Mouse (Mus musculus) testis, adult 2 months (tissue): ENCODE results near the gene Cog6. TPM values are rescaled to one million over a fixed set of nuclear protein-coding genes. Genes with fewer than 3 reads are reported as not detected.

ENCODE experiments used
- H3K27ac ChIP-seq: fragments of 200-500 bp; 2 replicates; pipeline ENCODE4 v1.5.1; 2012; ENCODE audit warnings: low read depth, low read length; ENCODE audit not compliant: control insufficient read depth, insufficient read depth
- H3K27me3 ChIP-seq: fragments of 200-500 bp; 2 replicates; pipeline ENCODE4 v1.6.1; 2012; ENCODE audit warnings: mild to moderate bottlenecking, low read length, moderate library complexity; ENCODE audit not compliant: control insufficient read depth, insufficient read depth
- H3K36me3 ChIP-seq: fragments of 200-500 bp; 2 replicates; pipeline ENCODE4 v1.6.1; 2012; ENCODE audit warnings: mild to moderate bottlenecking, low read length; ENCODE audit not compliant: control insufficient read depth, insufficient read depth
- H3K4me1 ChIP-seq: fragments of 200-500 bp; 2 replicates; pipeline ENCODE4 v1.6.1; 2012; ENCODE audit warnings: low read length; ENCODE audit not compliant: control insufficient read depth, insufficient read depth
- H3K4me3 ChIP-seq: fragments of 200-500 bp; 2 replicates; pipeline ENCODE4 v1.5.1; 2012; ENCODE audit warnings: low read depth, mild to moderate bottlenecking, low read length, moderate library complexity, mixed read lengths; ENCODE audit not compliant: control insufficient read depth
- CTCF ChIP-seq: fragments of 200-500 bp; IDR thresholded peaks from 2 replicates; pipeline ENCODE4 v1.5.1; 2012; ENCODE audit warnings: low read depth, mild to moderate bottlenecking, inconsistent platforms, low read length, moderate library complexity; ENCODE audit not compliant: control insufficient read depth, insufficient read depth, insufficient replicate concordance
- POLR2A ChIP-seq: fragments of 200-500 bp; IDR thresholded peaks from 2 replicates; pipeline ENCODE4 v1.6.1; 2012; ENCODE audit warnings: low read depth, mild to moderate bottlenecking, inconsistent platforms, low read length, moderate library complexity; ENCODE audit not compliant: control insufficient read depth
- polyA plus RNA-seq: library from polyadenylated mRNA; depleted of rRNA; stranded (reverse); fragments of >200 nt; gene quantifications from 2 replicates; pipeline ENCODE4 v1.2.3, GENCODE M21; 2012

Cog6 gene
- polyA plus RNA-seq, 1 experiment, result 88.7 TPM

DNA sequence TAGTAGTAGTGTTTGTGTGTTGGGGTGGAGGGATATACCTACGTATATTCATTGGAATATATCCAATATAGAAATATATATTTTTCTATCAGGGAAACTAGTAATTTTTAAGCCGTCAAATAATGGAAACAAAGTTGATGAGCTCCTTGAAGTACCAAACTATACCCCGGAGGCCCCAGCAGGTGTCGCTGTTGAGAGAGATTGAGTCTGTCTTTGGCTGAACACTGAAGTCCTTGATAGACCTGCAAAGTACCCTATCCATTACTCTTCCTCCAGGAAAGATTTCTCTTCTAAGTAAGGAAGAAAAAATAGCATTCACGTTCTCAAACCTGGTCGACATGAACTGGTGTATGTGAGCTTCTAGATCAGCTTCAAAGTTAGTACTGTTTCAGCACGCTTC lies 12.0 kb upstream of the Cog6 start:
- Histone ChIP-seq H3K36me3 (no peaks in the 10 kb centered on the region), H3K4me3 (no peak overlapping the region), H3K4me1 (no peaks in the 10 kb centered on the region), H3K27me3 (no peaks in the 10 kb centered on the region), H3K27ac (no peak overlapping the region)
- TF ChIP-seq CTCF, result no peak
- TF ChIP-seq POLR2A, result no peak

DNA sequence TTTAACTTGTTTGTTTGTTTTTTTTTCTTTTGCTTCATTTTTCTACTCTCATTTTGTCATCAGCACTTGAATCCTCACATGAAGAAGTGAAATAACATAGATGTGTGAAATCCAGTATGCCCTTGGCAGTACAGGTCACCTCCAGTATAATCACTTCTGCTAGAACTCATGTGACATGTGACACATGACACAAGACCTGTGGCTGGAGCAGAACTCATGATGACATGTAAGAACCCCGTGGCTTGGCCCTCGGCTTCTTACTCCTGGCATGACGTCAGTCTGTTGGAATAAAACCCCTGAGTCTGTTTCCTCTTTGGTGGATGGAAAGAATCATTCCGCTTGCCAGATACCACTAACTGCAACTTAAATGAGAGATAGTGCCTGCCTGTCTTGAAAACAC lies 10.3 kb upstream of the Cog6 start:
- no peak for TF ChIP-seq POLR2A
- TF ChIP-seq CTCF, result no peak
- H3K4me1 ChIP-seq, result peaks cover 5% of the 10 kb centered on the region; the same call in 1 of the 2 replicates
- H3K36me3 ChIP-seq, result no peaks in the 10 kb centered on the region

DNA sequence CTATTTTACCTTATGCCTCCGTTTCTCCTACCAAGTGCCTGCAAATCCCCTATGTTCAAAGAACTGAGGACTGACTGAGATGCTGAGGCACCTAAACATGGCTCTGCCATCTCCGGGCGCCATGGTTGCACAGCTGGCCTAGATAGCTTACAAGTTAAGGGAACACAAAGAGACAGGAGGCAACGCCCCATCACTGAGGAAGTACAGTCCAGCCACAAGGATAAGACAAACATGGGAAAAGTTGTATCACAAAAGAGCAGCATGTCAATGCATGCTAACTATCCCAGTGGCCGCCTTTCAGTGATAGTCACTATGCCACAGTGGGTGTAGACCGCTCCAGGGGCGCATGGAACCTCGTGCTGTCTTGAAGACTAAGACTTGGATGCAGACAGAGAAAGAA lies 9.6 kb downstream of the Cog6 start:
- Histone ChIP-seq H3K27ac (no peak overlapping the region), H3K4me1 (no peaks in the 10 kb centered on the region), H3K36me3 (peaks cover 4% of the 10 kb centered on the region), H3K27me3 (no peaks in the 10 kb centered on the region), H3K4me3 (no peak overlapping the region)
- TF ChIP-seq CTCF, result no peak
- no peak for TF ChIP-seq POLR2A

More for the DNA sequence above, 10.3 kb upstream of the Cog6 start:
- Histone ChIP-seq H3K27ac (no peak overlapping the region), H3K27me3 (no peaks in the 10 kb centered on the region), H3K4me3 (no peak overlapping the region)

DNA sequence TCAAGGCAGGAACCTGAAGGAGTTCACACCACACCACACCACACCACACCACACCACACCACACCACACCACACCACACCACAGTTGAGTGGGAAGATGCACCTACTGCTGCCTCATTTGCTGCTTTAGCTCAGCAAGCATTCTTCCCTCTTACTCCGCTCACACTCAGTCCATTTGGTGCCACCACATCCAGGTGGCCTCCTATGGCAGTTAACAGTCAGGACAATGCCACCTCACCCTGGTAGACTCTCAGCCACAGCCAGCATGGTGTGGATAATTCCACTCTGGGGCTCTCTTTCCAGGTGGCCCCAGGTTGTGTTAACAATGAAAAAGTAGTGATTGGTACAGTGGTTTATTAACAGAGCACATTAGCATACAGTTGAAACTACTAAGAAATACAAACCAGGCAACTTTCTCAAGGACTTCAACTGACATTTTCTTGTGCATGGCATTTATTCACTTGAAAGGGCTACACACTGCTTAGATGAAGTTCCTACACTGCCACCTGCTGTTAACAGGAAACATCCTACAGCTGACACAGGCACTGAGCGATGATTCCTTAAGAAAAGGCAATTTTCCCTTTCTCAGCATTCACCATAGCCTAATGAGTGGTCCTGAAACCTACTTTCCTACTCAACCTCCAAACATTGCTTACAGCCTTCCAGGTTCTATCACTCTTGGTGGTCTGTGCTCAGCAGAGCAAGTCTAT lies 12.5 kb downstream of the Cog6 start:
- Histone ChIP-seq H3K4me1 (no peaks in the 10 kb centered on the region), H3K36me3 (peaks cover 6% of the 10 kb centered on the region), H3K27me3 (no peaks in the 10 kb centered on the region), H3K27ac (no peak overlapping the region), H3K4me3 (no peak overlapping the region)
- TF ChIP-seq POLR2A (no peak), CTCF (no peak)

DNA sequence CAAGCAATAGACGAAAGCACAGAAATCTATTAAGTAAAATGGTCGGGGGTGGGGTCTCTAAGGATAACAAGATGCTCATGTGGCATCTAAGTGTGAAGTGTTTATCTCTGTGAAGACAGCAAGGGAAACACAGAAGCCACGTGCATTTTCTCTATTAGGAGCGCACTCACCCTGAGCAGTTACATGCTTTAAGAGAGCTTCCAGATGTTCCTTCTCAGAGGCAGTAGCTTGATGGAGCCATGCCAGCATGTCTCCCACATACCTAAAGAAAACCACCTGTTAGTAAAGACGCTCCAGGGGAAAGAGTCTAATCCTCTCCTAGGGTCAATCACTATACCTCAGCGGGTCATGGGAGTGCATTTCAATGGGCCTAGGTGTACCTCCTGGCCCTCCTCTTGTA lies 15.0 kb downstream of the Cog6 start:
- Histone ChIP-seq H3K4me1 (no peaks in the 10 kb centered on the region), H3K27ac (no peak overlapping the region), H3K27me3 (no peaks in the 10 kb centered on the region), H3K36me3 (peaks cover 5% of the 10 kb centered on the region), H3K4me3 (no peak overlapping the region)
- TF ChIP-seq POLR2A, result no peak
- no peak for TF ChIP-seq CTCF

DNA sequence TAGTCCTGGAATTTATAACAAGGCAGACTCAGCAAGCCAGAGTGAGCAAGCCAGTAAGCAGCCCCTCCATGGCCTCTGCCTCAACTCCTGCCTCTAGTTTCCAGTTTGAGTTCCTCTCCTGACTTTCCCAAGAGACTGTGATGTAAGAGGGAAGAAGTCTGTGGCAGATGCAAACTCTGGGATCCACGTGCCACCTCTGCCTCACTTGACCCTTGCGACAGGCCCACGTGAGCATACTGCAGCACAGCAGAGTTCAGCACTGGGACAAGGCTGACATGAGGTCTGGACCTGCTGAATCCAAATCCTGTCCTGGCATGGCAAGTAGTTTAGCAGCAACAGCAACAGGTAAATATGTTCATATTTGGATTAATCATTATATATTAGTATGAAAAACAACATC lies 17.0 kb downstream of the Cog6 start:
- TF ChIP-seq POLR2A, result no peak
- no peak for TF ChIP-seq CTCF
- Histone ChIP-seq H3K27me3 (no peaks in the 10 kb centered on the region), H3K36me3 (peaks cover 3% of the 10 kb centered on the region)

DNA sequence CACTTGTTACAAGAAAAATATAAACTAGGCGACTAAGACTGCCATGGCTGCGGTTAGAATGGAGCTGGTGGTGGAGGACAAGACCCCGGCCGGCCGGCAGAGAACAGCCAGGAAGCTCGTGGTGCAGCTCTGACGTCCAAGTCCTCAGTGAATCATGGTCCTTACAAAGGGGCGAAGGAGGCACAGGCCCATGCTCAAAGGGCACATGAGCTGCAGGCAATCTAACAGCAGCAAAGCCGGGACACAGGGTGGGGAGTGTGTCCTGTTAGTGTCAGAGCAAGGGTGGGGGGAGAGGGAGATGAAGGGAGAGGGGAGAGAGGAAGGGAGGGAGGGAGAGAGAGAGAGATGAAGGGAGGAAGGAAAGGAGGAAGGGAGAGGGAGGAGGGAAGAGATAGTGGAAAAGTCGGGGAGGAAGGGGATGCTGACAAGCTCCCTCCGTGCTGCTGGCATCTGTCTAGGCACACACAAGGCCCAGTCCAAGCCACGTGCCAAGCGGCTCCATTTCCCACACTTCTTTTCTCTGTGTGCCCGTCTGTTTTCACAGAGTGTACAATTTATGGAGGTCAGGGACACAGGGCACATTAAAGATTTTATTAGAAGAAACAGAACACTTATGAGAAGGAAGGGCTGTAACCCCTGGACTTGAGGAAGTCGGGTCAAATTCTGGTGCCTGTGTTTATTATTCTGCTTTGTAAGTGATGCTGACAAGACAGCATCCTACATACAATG lies 17.9 kb downstream of the Cog6 start:
- Histone ChIP-seq H3K4me1 (no peaks in the 10 kb centered on the region), H3K36me3 (peaks cover 3% of the 10 kb centered on the region), H3K27ac (no peak overlapping the region), H3K27me3 (no peaks in the 10 kb centered on the region), H3K4me3 (no peak overlapping the region)
- TF ChIP-seq CTCF (no peak), POLR2A (no peak)

More for the DNA sequence above, 17.0 kb downstream of the Cog6 start:
- Histone ChIP-seq H3K4me3 (no peak overlapping the region), H3K27ac (no peak overlapping the region), H3K4me1 (no peaks in the 10 kb centered on the region)

DNA sequence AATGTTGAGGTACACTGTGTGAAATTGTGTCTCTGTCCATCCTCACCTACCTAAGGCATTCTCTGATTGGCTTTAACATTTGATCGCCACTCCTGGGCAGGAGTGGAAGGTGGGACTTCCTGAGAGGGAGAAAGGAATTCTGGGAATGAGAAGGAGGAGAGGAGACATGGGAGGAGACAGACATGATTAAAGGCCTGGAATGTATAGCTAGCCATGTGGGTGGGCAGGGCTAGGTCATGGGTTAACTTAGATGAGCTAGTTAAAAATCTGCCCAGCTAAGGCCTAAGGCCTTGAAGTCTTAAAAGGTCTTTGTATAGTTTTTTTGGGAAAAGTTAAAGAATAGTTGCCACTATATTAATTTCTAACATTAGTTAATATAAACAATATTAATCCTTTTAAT lies 19.7 kb downstream of the Cog6 start:
- no peak overlapping the region for H3K27ac ChIP-seq
- H3K27me3 ChIP-seq, result no peaks in the 10 kb centered on the region
- no peaks in the 10 kb centered on the region for H3K4me1 ChIP-seq
- peaks cover 3% of the 10 kb centered on the region for H3K36me3 ChIP-seq
- TF ChIP-seq POLR2A, result no peak
- no peak for TF ChIP-seq CTCF
- no peak overlapping the region for H3K4me3 ChIP-seq
